In genomic region chr17:29760404-29761375, GRCm38 (mm10) we compare ENCODE assay signal across 10 mouse cellular contexts. TPM values are rescaled to one million over a fixed set of nuclear protein-coding genes. Genes with fewer than 3 reads are reported as not detected.
A peak's percentile ranks its signal among the peaks of the same experiment; 100 is the strongest.
DNase-seq lines count a peak whose midpoint lies in the region; ATAC-seq lines count a peak whose summit lies in the region.
"Had no signal": no experiment of that assay in that cellular context is flagged by ENCODE, and none has a peak within 500 bp of the region (broad histone marks: within the 10 kb centered on the region; RNA-seq: fewer than 3 reads in every experiment).

No protein-coding gene starts in this region.

- DNase-seq in heart, adult 9 months (ENCODE audit: low spot score in 2 of 2): peak; percentile 9 to 25
- DNase-seq in heart, postnatal 4 days: no peak
- peak; percentile 45 for DNase-seq in right cerebral cortex, postnatal 4 days
- no peak for DNase-seq in right cerebral cortex, postnatal 36 days (ENCODE audit: low spot score in 2 of 2)
- peak; percentile 91 to 93 for DNase-seq in cerebellum, postnatal 14 days
- no peak for DNase-seq in frontal cortex, postnatal 36 days (ENCODE audit: low spot score in 2 of 2)
- DNase-seq in thymus, postnatal 10 days (ENCODE audit: low spot score in 2 of 2): no peak
- DNase-seq: spleen, adult 18-20 months; thymus, postnatal 36 days had no signal

- ATAC-seq in inflammation-experienced regulatory T-cells, adult 6 months: no peak

RNA-seq across cellular contexts. Expression of gene Ccdc167, which starts 43.8 kb away (rescaled TPM):
- total RNA-seq in heart, postnatal 4 days (2021): 10 to 100 TPM; 15.3 to 18.4 TPM
- 10 to 100 TPM in 1 of 3 experiments, 1 to 10 TPM in 2; 5.5 to 12.3 (median 8.5) TPM for polyA plus RNA-seq in inflammation-experienced regulatory T-cells, adult 6 months (2017; shearing (Covaris generic))

Comparison
In these comparisons a context has a peak if more than half of its experiments do, and no peak if none do; other contexts are left out.
1. DNase-seq: peak in heart, adult 9 months (2 of 2), right cerebral cortex, postnatal 4 days (single experiment) and cerebellum, postnatal 14 days (2 of 2); none in heart, postnatal 4 days (single experiment), right cerebral cortex, postnatal 36 days (0 of 2), frontal cortex, postnatal 36 days (0 of 2) and thymus, postnatal 10 days (0 of 2).